Mouse (Mus musculus) urinary bladder, postnatal 36 days (tissue): ENCODE data around the gene Tesc.

Experiments used
- DNase-seq, 2 experiments: peaks; one replicate each; pipeline ENCODE4 v3.0.0; 2022; ENCODE audit warnings: low spot score in 2 of 2, mixed read lengths in 1 of 2

Tesc gene

DNA sequence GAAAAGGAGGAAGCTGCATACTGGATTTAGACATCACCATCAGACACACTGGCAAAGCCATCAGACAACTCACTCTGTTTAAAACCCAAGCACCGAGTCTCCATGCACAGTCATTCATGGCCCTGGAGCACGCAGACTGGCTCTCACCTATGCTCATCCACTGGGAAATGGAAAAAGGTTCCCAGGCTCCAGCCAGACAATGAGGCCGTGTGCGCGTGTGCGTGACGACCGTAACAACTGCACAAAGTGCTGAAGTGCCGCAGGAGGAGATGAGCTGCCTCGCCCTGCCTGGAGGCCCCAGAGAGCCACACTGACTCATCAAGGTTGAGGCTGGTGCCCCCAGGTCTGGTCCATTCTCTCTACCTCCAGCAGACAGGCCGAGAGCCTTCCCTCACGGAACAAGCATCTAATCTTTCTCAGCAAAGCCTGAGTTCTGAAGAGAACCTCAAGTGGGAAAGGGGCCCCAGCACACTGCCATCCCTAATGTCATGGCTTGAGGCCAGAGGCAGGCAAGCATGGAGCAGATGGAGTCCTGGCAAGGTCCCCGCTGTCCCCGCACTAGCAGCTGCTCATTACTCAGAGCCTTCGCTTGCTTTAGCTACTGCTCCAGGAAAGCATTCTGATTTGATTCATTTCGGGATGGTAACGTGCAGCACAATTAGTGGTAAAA, 80.7 kb downstream of the Tesc start:
- no peak for DNase-seq

DNA sequence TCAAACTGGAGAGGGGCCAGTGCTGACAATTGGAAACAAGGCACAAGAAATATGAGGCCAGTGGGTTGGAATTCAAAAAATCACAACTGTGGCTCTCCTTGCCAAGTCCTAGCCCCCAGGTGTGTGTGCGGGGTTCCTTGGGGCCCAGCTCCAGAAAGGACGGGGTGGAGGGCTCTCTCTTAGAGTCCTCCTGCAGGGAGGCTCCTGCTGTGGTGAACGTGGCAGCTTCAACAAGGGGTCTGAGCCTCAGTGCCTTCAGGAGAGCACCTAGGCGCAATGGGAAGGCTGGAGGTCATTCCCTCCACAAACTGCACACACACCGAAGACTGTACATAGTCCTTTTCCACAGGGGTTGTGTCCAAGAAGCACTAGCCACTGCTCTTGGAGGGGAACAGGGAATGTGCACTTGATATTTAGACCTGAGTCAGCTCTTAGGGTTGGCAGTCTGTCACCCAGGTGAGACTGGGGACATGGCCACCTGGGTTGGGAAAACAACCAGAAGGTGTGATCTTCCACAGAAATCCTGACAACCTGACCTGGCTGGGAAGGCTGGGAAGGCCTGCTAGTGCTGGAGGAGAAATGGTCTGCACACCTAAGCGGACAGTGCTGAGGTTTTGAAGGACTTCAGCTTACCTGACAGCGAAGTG, 81.4 kb downstream of the Tesc start:
- DNase-seq = no peak
